10 mouse cellular contexts compared by ENCODE assay signal in genomic region chr9:61906912-61907311, GRCm38 (mm10). TPM values are rescaled to one million over a fixed set of nuclear protein-coding genes. Genes with fewer than 3 reads are reported as not detected.
A peak's percentile ranks its signal among the peaks of the same experiment; 100 is the strongest.
DNase-seq lines count a peak whose midpoint lies in the region; ATAC-seq and TF ChIP-seq lines count a peak whose summit lies in the region.
"Had no signal": no experiment of that assay in that cellular context is flagged by ENCODE, and none has a peak within 500 bp of the region (broad histone marks: within the 10 kb centered on the region; RNA-seq: fewer than 3 reads in every experiment).

No protein-coding gene starts in this region.

- no peaks in the 10 kb centered on the region for H3K27me3 ChIP-seq in forebrain, postnatal 0 days (ENCODE audit: insufficient read depth, low read length)
- 0 out of 2 replicates have a peak, but pooled peaks cover 2% of the 10 kb centered on the region for H3K27me3 ChIP-seq in forebrain, embryonic 12.5 days

- no peak for DNase-seq in forebrain, postnatal 0 days
- peak; percentile 55 for DNase-seq in right cerebral cortex, postnatal 4 days
- no peak for DNase-seq in right cerebral cortex, adult 18-20 months
- peak; percentile 43 for DNase-seq in lung, postnatal 25 days (ENCODE audit: low spot score)
- peak; percentile 21 to 56 for DNase-seq in thymus, postnatal 10 days (ENCODE audit: low spot score in 2 of 2)
- DNase-seq in gastrocnemius, postnatal 36 days: no peak

- 0 out of 2 replicates have a peak, but pooled peaks cover 7% of the 10 kb centered on the region for H3K4me1 ChIP-seq in forebrain, postnatal 0 days (ENCODE audit: insufficient read depth)
- peaks cover 7% of the 10 kb centered on the region for H3K4me1 ChIP-seq in forebrain, embryonic 12.5 days
- H3K4me1 ChIP-seq: heart, embryonic 15.5 days had no signal

- 67% methylated on average over 10 of the region's 10 CpGs for WGBS in forebrain, postnatal 0 days
- 66% methylated on average over 10 of the region's 10 CpGs for WGBS in forebrain, embryonic 12.5 days

- TF ChIP-seq CTCF in forebrain, postnatal 0 days (IDR thresholded peaks at IDR 0.05; ENCODE audit: low read depth): peak; percentile 60

- no peak overlapping the region for H3K27ac ChIP-seq in forebrain, postnatal 0 days (ENCODE audit: low read depth, low read length)
- no peak overlapping the region for H3K27ac ChIP-seq in forebrain, embryonic 12.5 days
- H3K27ac ChIP-seq: heart, embryonic 15.5 days; midbrain, embryonic 12.5 days had no signal

- H3K9me3 ChIP-seq in forebrain, postnatal 0 days (ENCODE audit: low read length): no peaks in the 10 kb centered on the region
- no peaks in the 10 kb centered on the region for H3K9me3 ChIP-seq in forebrain, embryonic 12.5 days
- H3K9me3 ChIP-seq: heart, embryonic 15.5 days; midbrain, embryonic 12.5 days had no signal

- H3K9ac ChIP-seq in forebrain, postnatal 0 days: no peak overlapping the region
- no peak overlapping the region for H3K9ac ChIP-seq in forebrain, embryonic 12.5 days
- H3K9ac ChIP-seq: heart, embryonic 15.5 days; midbrain, embryonic 12.5 days had no signal

- ATAC-seq in forebrain, postnatal 0 days: no peak
- no peak for ATAC-seq in forebrain, embryonic 12.5 days (ENCODE audit: low FRiP score)
- peak; percentile 75 for ATAC-seq in erythroblast, adult 5-6 weeks (replicated peaks; ENCODE audit: low FRiP score, poor library complexity, severe bottlenecking)

- intact Hi-C loops in gastrocnemius, postnatal 36 days (cut with DNase I): no loop called here

- peaks cover 14% of the 10 kb centered on the region for H3K36me3 ChIP-seq in forebrain, postnatal 0 days (ENCODE audit: insufficient read depth)
- peaks cover 14% of the 10 kb centered on the region for H3K36me3 ChIP-seq in forebrain, embryonic 12.5 days (replicated peaks)

- H3K4me2 ChIP-seq in forebrain, postnatal 0 days (ENCODE audit: low read depth): no peak overlapping the region
- H3K4me2 ChIP-seq in forebrain, embryonic 12.5 days: no peak overlapping the region
- H3K4me2 ChIP-seq: heart, embryonic 15.5 days; midbrain, embryonic 12.5 days had no signal

- H3K4me3 ChIP-seq in forebrain, postnatal 0 days (ENCODE audit: low read depth, low read length): no peak overlapping the region
- H3K4me3 ChIP-seq in forebrain, embryonic 12.5 days (replicated peaks): no peak overlapping the region
- H3K4me3 ChIP-seq: heart, embryonic 15.5 days; midbrain, embryonic 12.5 days had no signal

RNA-seq across cellular contexts. Expression of gene Rplp1, which starts 7.4 kb away (rescaled TPM):
- total RNA-seq in forebrain, postnatal 0 days (2014; rRNA removed): 3,281 and 3,879 TPM in 2 replicates
- polyA plus RNA-seq in forebrain, postnatal 0 days (2015; fragmentation: Nextera tagmentation; extraction: Ambion mirVana): 995 and 1,414 TPM in 2 replicates
- 758 and 840 TPM in 2 replicates for polyA plus RNA-seq in forebrain, embryonic 12.5 days (2016; fragmentation: Nextera tagmentation; extraction: Ambion mirVana)
- total RNA-seq in erythroblast, adult 5-6 weeks (2015; ENCODE audit: low replicate concordance): 655 and 829 TPM in 2 replicates
- total RNA-seq in erythroblast, adult 5-6 weeks (2017; ENCODE audit: low replicate concordance): 835 and 981 TPM in 2 replicates
- 1,000 to 10,000 TPM; 1,130 to 1,294 TPM for total RNA-seq in gastrocnemius, postnatal 36 days (2021)

RNA-seq across cellular contexts. Expression of gene Kif23, which starts 39.7 kb away (rescaled TPM):
- total RNA-seq in forebrain, postnatal 0 days (2014; rRNA removed): 6.7 and 8.1 TPM in 2 replicates
- polyA plus RNA-seq in forebrain, postnatal 0 days (2015; fragmentation: Nextera tagmentation; extraction: Ambion mirVana): 8.2 and 8.3 TPM in 2 replicates
- polyA plus RNA-seq in forebrain, embryonic 12.5 days (2016; fragmentation: Nextera tagmentation; extraction: Ambion mirVana): 104 and 106 TPM in 2 replicates
- total RNA-seq in erythroblast, adult 5-6 weeks (2015; ENCODE audit: low replicate concordance): 67.1 and 70.2 TPM in 2 replicates
- 131 and 155 TPM in 2 replicates for total RNA-seq in erythroblast, adult 5-6 weeks (2017; ENCODE audit: low replicate concordance)
- 1 to 10 TPM in 1 of 2 experiments, under 1 TPM in 1; 0.81 to 1.8 TPM for total RNA-seq in gastrocnemius, postnatal 36 days (2021)

Comparison
In these comparisons a context has a peak if more than half of its experiments do, and no peak if none do; other contexts are left out.
1. DNase-seq: peak in right cerebral cortex, postnatal 4 days (single experiment), lung, postnatal 25 days (single experiment) and thymus, postnatal 10 days (2 of 2); none in forebrain, postnatal 0 days (single experiment), right cerebral cortex, adult 18-20 months (single experiment) and gastrocnemius, postnatal 36 days (0 of 2).